Mouse (Mus musculus): ENCODE results near the gene Ap2a2.
A peak's percentile ranks its signal among the peaks of the same experiment; 100 is the strongest.

DNA sequence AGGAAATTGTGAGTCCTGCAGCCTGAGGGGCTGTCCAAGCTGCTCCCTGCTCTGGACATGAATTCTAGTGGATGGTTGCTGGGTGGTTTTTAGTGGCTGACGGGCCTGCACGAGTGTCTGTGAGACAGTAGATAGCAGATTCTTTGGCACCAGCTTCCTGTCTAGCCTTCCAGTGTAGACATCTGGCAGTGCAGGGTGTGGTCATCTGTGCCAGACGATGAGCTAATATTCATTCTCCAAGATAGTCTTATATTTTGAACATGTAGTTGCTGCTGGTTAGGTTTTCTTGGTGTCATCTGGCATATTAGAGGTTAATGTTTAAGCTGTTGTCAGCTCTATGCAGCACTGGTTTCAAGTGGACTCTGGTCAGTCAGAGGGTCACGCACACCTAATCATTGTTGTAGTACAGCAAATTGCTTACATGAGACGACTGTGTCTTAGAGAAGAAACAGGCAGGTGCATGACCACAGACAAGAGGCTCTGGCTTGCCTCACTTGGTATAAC, 52.4 kb downstream of the Ap2a2 start:
- TF ChIP-seq CHD1 (IDR thresholded peaks at IDR 0.05; ENCODE audit: low read depth, low read length), result no peak
- TF ChIP-seq MAZ (IDR thresholded peaks at IDR 0.05; ENCODE audit: low read depth, low read length), result no peak
- TF ChIP-seq CHD2 (IDR thresholded peaks at IDR 0.05; ENCODE audit: low read length), result no peak
- TF ChIP-seq ZKSCAN1 (IDR thresholded peaks at IDR 0.05; ENCODE audit: low read depth, low read length), result no peak
- TF ChIP-seq EP300 (IDR thresholded peaks at IDR 0.05; ENCODE audit: low read depth in 1 of 2, low read length in 2 of 2), result 0 out of 4 replicates have a peak, but pooled peaks of 1 of the 2 experiments have one; percentile 7
- no peak for TF ChIP-seq POLR2A (IDR thresholded peaks at IDR 0.05; ENCODE audit: control insufficient read depth in 1 of 2, insufficient read depth in 1 of 2, low read depth in 1 of 2, low read length in 2 of 2, poor library complexity in 1 of 2)
- TF ChIP-seq POLR2AphosphoS2 (IDR thresholded peaks at IDR 0.05; ENCODE audit: low read length), result no peak
- TF ChIP-seq RAD21 (IDR thresholded peaks at IDR 0.05; ENCODE audit: low read depth, low read length), result no peak
- TF ChIP-seq MAFK (IDR thresholded peaks at IDR 0.05; ENCODE audit: borderline replicate concordance, low read depth, low read length), result no peak
- TF ChIP-seq CTCF (IDR thresholded peaks at IDR 0.05 in 2 of 3, conservative IDR thresholded peaks at IDR 0.05 in 1 of 3; ENCODE audit: control insufficient read depth in 1 of 3, insufficient read depth in 1 of 3, low read depth in 2 of 3, low read length in 3 of 3, poor library complexity in 1 of 3, severe bottlenecking in 1 of 3), result no peak
